Mouse (Mus musculus): Measurements from ENCODE around the gene Serpina11. TPM values are rescaled to one million over a fixed set of nuclear protein-coding genes. Genes with fewer than 3 reads are reported as not detected.

The Serpina11 gene
- polyA plus RNA-seq, 1 experiment from 2014 or later = not detected

DNA sequence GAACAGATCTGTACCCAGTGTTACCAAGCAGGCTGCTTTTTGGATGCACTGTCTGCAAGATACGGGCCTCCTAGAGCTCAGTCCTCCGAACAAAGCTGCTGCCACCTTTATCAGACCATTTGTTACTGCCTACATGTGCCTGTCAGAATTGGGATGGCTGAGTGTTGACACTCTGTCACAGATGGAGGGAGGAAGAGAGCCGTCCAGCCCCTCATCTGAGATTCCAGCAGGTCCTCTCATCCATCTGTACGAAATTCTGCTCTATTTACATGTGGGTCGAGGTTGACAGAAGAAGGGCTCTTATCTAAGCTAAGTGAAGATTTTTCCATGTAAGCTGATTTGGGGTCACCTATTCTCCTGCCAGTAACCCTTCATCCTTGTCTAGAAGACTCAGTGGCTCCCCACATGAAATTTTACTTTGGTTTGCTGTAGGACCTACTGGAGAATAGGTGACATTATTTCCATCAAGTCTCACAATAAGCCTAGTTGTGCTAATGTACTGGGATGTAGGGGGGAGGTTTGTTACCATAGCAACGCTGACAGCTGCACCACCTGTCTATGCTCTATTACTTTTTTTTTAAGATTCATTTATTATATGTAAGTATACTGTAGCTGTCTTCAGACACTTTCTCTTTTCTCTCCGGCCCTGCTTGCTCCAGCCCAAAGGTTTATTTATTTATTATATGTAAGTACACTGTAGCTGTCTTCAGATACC is 8.0 kb downstream of the Serpina11 start:
- no peak overlapping the region for H3K4me2 ChIP-seq (ENCODE audit: low read depth, low read length, severe bottlenecking)
- no peaks in the 10 kb centered on the region for H3K4me1 ChIP-seq (replicated peaks; ENCODE audit: control insufficient read depth, insufficient read depth, low read length)
- no peaks in the 10 kb centered on the region for H3K27me3 ChIP-seq (ENCODE audit: control insufficient read depth, insufficient read depth, low read length)
- no peak overlapping the region for H3K9ac ChIP-seq (ENCODE audit: low read length)
- H3K4me3 ChIP-seq (ENCODE audit: low read depth, low read length) = no peak overlapping the region
- 80% methylated on average over 7 of the region's 7 CpGs for WGBS
- no peaks in the 10 kb centered on the region for H3K9me3 ChIP-seq (ENCODE audit: control insufficient read depth, low read length)
- ATAC-seq (replicated peaks; ENCODE audit: low FRiP score) (no peak), DNase-seq (ENCODE audit: low spot score) (no peak)
- H3K36me3 ChIP-seq (ENCODE audit: control insufficient read depth, insufficient read depth, low read length) = no peaks in the 10 kb centered on the region
- no peak overlapping the region for H3K27ac ChIP-seq (ENCODE audit: low read depth, low read length)

DNA sequence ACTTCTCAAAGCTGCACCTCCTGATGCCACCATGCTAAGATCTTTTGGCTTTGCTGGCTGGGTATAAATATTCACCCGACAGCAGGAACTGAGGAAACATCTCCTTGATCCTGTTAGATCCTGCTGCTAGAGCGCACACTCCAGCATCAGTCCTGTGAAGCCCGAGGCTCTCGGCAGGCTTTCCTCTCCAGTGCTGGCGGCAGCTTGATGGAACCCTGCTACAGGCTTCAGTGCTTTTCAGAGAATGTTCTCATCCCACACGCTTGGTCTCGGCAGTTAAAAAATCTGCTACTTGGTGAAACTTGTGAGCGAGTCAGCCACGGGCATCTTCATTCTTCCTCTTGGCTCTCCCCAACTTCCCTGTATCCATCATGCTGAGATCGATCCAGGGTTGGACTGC is 11.5 kb downstream of the Serpina11 start:
- 86% methylated on average over 10 of the region's 10 CpGs for WGBS
- H3K9ac ChIP-seq (ENCODE audit: low read length) = no peak overlapping the region
- DNase-seq (ENCODE audit: low spot score) (no peak), ATAC-seq (replicated peaks; ENCODE audit: low FRiP score) (no peak)
- H3K27me3 ChIP-seq (ENCODE audit: control insufficient read depth, insufficient read depth, low read length) = no peaks in the 10 kb centered on the region
- H3K4me3 ChIP-seq (ENCODE audit: low read depth, low read length) = no peak overlapping the region
- no peaks in the 10 kb centered on the region for H3K4me1 ChIP-seq (replicated peaks; ENCODE audit: control insufficient read depth, insufficient read depth, low read length)
- no peak overlapping the region for H3K27ac ChIP-seq (ENCODE audit: low read depth, low read length)
- no peaks in the 10 kb centered on the region for H3K36me3 ChIP-seq (ENCODE audit: control insufficient read depth, insufficient read depth, low read length)
- H3K4me2 ChIP-seq (ENCODE audit: low read depth, low read length, severe bottlenecking) = no peak overlapping the region
- H3K9me3 ChIP-seq (ENCODE audit: control insufficient read depth, low read length) = no peaks in the 10 kb centered on the region

DNA sequence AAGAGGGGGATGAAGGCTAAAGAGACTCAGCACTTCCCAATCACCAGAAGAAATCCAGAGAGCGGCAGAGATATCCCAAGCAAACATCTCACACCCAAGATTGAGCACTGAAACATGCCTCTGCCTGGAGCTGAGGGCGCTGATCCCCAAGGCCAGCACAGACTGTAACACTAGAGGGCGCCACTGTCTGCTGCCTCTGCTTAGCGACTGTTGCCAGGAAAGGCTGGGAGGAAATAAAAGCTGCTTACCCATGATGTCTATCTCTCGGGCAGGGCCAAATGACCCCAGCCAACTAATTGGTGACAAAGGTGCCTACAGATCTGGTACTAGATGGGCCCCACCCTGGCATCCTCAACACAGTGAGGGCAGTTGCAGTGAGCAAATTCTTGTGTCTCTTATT is 11.9 kb downstream of the Serpina11 start:
- WGBS = 37% methylated on average over 5 of the region's 5 CpGs
- H3K9me3 ChIP-seq (ENCODE audit: control insufficient read depth, low read length) = no peaks in the 10 kb centered on the region
- H3K4me2 ChIP-seq (ENCODE audit: low read depth, low read length, severe bottlenecking) = no peak overlapping the region
- ATAC-seq (replicated peaks; ENCODE audit: low FRiP score) (no peak), DNase-seq (ENCODE audit: low spot score) (no peak)
- H3K4me1 ChIP-seq (replicated peaks; ENCODE audit: control insufficient read depth, insufficient read depth, low read length) = no peaks in the 10 kb centered on the region
- no peaks in the 10 kb centered on the region for H3K36me3 ChIP-seq (ENCODE audit: control insufficient read depth, insufficient read depth, low read length)
- H3K4me3 ChIP-seq (ENCODE audit: low read depth, low read length) = no peak overlapping the region
- no peak overlapping the region for H3K9ac ChIP-seq (ENCODE audit: low read length)
- H3K27me3 ChIP-seq (ENCODE audit: control insufficient read depth, insufficient read depth, low read length) = no peaks in the 10 kb centered on the region
- H3K27ac ChIP-seq (ENCODE audit: low read depth, low read length) = no peak overlapping the region

DNA sequence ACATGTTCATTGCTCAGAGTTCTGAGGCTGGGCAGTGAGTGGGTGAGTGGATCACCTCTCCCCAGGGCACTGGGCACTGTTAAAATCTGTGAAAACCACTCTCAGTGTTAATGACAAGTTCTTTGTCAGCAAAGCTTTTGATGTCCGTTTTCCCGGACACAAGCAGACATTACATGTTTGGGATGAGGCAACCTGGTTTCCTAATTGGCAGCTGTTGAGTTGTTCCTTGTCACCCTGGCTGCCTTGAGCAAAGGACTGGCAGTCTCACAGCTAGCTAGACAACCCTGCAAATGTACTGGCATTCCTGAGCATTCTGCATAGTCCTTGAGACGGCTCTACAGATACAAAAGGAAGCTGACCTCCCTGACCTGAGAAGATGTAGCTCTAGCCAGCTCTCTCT is 12.7 kb downstream of the Serpina11 start:
- H3K27ac ChIP-seq (ENCODE audit: low read depth, low read length) = no peak overlapping the region
- H3K9me3 ChIP-seq (ENCODE audit: control insufficient read depth, low read length) = no peaks in the 10 kb centered on the region; the same call in 1 of the 2 replicates
- H3K4me3 ChIP-seq (ENCODE audit: low read depth, low read length) = no peak overlapping the region
- DNase-seq (ENCODE audit: low spot score) (no peak), ATAC-seq (replicated peaks; ENCODE audit: low FRiP score) (no peak)
- no peaks in the 10 kb centered on the region for H3K36me3 ChIP-seq (ENCODE audit: control insufficient read depth, insufficient read depth, low read length)
- H3K4me1 ChIP-seq (replicated peaks; ENCODE audit: control insufficient read depth, insufficient read depth, low read length) = no peaks in the 10 kb centered on the region
- no peak overlapping the region for H3K9ac ChIP-seq (ENCODE audit: low read length)
- no peaks in the 10 kb centered on the region for H3K27me3 ChIP-seq (ENCODE audit: control insufficient read depth, insufficient read depth, low read length)
- H3K4me2 ChIP-seq (ENCODE audit: low read depth, low read length, severe bottlenecking) = no peak overlapping the region
- 48% methylated on average over 3 of the region's 3 CpGs for WGBS

DNA sequence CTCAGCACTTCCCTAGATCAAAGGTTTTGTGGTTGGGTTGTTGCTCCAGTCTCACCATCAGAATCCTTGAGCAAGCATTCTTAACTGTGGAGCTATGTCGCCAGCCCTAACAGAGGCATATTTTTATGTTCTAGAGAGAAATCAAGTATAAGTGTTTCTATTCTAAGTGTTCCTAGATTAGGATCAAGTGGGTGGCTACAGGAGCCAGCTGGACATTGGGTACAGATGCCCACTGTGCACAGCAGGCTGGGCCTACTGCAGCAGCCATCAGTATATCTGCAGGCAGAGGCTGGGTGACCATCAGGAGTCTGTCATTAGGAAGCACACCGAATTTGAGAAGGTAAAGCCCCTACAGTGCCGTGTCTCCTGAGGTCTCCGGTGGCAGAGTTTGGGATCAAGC is 18.7 kb downstream of the Serpina11 start:
- ATAC-seq (replicated peaks; ENCODE audit: low FRiP score) = no peak
- H3K4me3 ChIP-seq (ENCODE audit: low read depth, low read length) = no peak overlapping the region
- WGBS = 88% methylated on average over 4 of the region's 4 CpGs

DNA sequence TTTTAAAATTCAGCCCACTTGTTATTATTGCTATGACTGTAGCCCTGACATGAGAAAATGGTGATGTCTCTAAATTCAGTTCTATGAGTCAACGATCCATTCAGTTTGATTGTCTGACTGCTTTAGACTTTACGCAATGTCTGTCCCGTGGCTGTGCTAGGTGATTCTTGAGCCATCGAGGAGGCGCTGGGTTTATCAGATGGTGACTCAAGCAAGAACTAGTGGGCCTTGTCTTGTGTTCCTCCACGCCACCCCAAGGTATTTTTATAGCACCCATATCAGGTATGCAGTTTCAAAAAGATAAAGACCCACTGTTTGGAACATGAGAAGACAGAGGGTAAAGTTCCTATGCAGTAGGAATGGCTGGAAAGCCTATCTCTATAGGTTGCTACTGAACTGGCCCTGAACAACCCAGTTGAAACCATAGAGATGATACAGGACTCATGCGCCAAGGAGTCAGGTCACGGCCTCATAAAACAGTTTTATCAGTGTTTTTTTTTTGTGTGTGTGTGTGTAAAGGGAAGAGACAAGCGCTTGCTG is 20.1 kb downstream of the Serpina11 start:
- WGBS = 92% methylated on average over 9 of the region's 9 CpGs
- no peak for ATAC-seq (replicated peaks; ENCODE audit: low FRiP score)

More for the DNA sequence above, 18.7 kb downstream of the Serpina11 start:
- no peak overlapping the region for H3K27ac ChIP-seq (ENCODE audit: low read depth, low read length)
- H3K4me1 ChIP-seq (replicated peaks; ENCODE audit: control insufficient read depth, insufficient read depth, low read length) = no peaks in the 10 kb centered on the region
- H3K36me3 ChIP-seq (ENCODE audit: control insufficient read depth, insufficient read depth, low read length) = no peaks in the 10 kb centered on the region
- no peaks in the 10 kb centered on the region; the same call in 1 of the 2 replicates for H3K9me3 ChIP-seq (ENCODE audit: control insufficient read depth, low read length)
- H3K9ac ChIP-seq (ENCODE audit: low read length) = no peak overlapping the region
- H3K4me2 ChIP-seq (ENCODE audit: low read depth, low read length, severe bottlenecking) = no peak overlapping the region
- H3K27me3 ChIP-seq (ENCODE audit: control insufficient read depth, insufficient read depth, low read length) = no peaks in the 10 kb centered on the region
- DNase-seq (ENCODE audit: low spot score) = no peak

DNA sequence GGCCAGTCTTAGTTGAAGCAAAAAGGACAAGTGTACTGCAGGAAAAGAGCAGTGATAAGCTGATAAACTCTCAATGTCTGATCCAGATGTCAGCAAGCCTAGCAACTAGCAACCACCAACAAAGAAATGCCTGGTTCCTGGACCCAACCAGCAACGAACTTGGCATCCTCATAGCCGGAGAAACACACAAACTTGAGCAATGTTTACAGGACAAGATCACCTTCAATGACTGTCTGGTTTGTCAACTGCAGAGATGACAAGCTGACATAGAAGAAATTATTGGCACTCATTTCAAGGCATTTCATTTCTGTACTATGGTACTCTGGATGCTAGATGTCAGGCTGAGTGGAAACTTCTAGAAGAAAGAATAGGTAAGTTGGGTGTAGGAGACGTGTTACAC is 23.0 kb downstream of the Serpina11 start:
- Histone ChIP-seq H3K27me3 (ENCODE audit: control insufficient read depth, insufficient read depth, low read length) (no peaks in the 10 kb centered on the region), H3K4me1 (replicated peaks; ENCODE audit: control insufficient read depth, insufficient read depth, low read length) (no peaks in the 10 kb centered on the region), H3K9ac (ENCODE audit: low read length) (no peak overlapping the region), H3K27ac (ENCODE audit: low read depth, low read length) (no peak overlapping the region), H3K9me3 (ENCODE audit: control insufficient read depth, low read length) (no peaks in the 10 kb centered on the region; the same call in 1 of the 2 replicates), H3K36me3 (ENCODE audit: control insufficient read depth, insufficient read depth, low read length) (no peaks in the 10 kb centered on the region), H3K4me3 (ENCODE audit: low read depth, low read length) (no peak overlapping the region), H3K4me2 (ENCODE audit: low read depth, low read length, severe bottlenecking) (no peak overlapping the region)
- WGBS = 72% methylated on average over 3 of the region's 3 CpGs
- ATAC-seq (replicated peaks; ENCODE audit: low FRiP score) = no peak
- no peak for DNase-seq (ENCODE audit: low spot score)

More for the DNA sequence above, 20.1 kb downstream of the Serpina11 start:
- Histone ChIP-seq H3K27me3 (ENCODE audit: control insufficient read depth, insufficient read depth, low read length) (no peaks in the 10 kb centered on the region), H3K36me3 (ENCODE audit: control insufficient read depth, insufficient read depth, low read length) (no peaks in the 10 kb centered on the region), H3K4me3 (ENCODE audit: low read depth, low read length) (no peak overlapping the region), H3K4me2 (ENCODE audit: low read depth, low read length, severe bottlenecking) (no peak overlapping the region), H3K9ac (ENCODE audit: low read length) (no peak overlapping the region), H3K9me3 (ENCODE audit: control insufficient read depth, low read length) (no peaks in the 10 kb centered on the region; the same call in 1 of the 2 replicates), H3K4me1 (replicated peaks; ENCODE audit: control insufficient read depth, insufficient read depth, low read length) (no peaks in the 10 kb centered on the region), H3K27ac (ENCODE audit: low read depth, low read length) (no peak overlapping the region)
- DNase-seq (ENCODE audit: low spot score) = no peak

DNA sequence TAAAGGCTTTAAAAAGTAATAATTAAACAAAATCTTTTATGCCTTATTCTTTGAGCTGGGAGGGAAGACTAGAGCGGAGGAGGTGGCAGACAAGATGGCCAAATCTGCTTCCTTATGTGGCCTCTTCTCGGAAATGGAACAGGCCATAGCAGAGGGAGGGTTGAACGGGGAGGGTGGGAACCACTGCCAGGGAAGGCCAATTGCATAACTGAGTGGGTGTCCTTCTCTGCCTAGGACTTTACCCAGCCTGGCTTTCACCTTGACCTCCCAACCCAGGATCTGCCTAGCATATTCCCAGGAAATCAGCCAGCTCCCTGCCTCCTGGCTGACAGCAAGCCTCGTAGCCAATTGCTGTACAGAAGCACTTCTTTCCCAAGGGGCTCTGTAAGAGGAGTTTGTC is 26.5 kb downstream of the Serpina11 start:
- ATAC-seq (replicated peaks; ENCODE audit: low FRiP score) = no peak
- WGBS = 83% methylated on average over 4 of the region's 4 CpGs
- peaks cover 3% of the 10 kb centered on the region; the same call in 1 of the 2 replicates for H3K9me3 ChIP-seq (ENCODE audit: control insufficient read depth, low read length)
- H3K36me3 ChIP-seq (ENCODE audit: control insufficient read depth, insufficient read depth, low read length) = no peaks in the 10 kb centered on the region
- no peak for DNase-seq (ENCODE audit: low spot score)
- H3K9ac ChIP-seq (ENCODE audit: low read length) = no peak overlapping the region
- no peaks in the 10 kb centered on the region for H3K27me3 ChIP-seq (ENCODE audit: control insufficient read depth, insufficient read depth, low read length)
- no peak overlapping the region for H3K27ac ChIP-seq (ENCODE audit: low read depth, low read length)
- no peaks in the 10 kb centered on the region for H3K4me1 ChIP-seq (replicated peaks; ENCODE audit: control insufficient read depth, insufficient read depth, low read length)
- no peak overlapping the region for H3K4me3 ChIP-seq (ENCODE audit: low read depth, low read length)
- no peak overlapping the region for H3K4me2 ChIP-seq (ENCODE audit: low read depth, low read length, severe bottlenecking)

DNA sequence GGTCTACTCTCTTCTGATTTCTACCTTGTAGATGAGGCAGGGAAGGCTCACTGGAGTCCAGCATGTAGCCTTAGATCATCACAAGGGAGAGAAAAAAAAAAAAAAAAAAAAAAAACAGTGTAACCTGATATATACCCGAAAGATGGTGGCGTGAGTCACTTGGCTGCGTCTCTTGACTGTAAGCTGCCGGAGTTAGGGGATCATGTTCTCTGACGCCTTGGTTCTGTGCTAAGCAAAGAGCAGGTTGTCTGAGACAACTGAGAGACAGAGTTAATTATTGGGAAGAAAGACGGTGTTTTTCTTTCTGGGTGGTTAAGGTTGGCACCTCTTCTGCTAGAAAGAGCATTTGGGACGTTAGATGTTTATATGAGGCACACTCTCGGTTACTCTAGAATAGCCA is 26.9 kb downstream of the Serpina11 start:
- Histone ChIP-seq H3K4me1 (replicated peaks; ENCODE audit: control insufficient read depth, insufficient read depth, low read length) (no peaks in the 10 kb centered on the region), H3K9me3 (ENCODE audit: control insufficient read depth, low read length) (peaks cover 3% of the 10 kb centered on the region; the same call in 1 of the 2 replicates), H3K9ac (ENCODE audit: low read length) (no peak overlapping the region), H3K36me3 (ENCODE audit: control insufficient read depth, insufficient read depth, low read length) (no peaks in the 10 kb centered on the region), H3K27ac (ENCODE audit: low read depth, low read length) (no peak overlapping the region), H3K4me2 (ENCODE audit: low read depth, low read length, severe bottlenecking) (no peak overlapping the region), H3K27me3 (ENCODE audit: control insufficient read depth, insufficient read depth, low read length) (no peaks in the 10 kb centered on the region), H3K4me3 (ENCODE audit: low read depth, low read length) (no peak overlapping the region)
- 88% methylated on average over 8 of the region's 8 CpGs for WGBS
- ATAC-seq (replicated peaks; ENCODE audit: low FRiP score) (no peak), DNase-seq (ENCODE audit: low spot score) (no peak)
